Mouse (Mus musculus): ENCODE data around the gene Chaf1a.

DNA sequence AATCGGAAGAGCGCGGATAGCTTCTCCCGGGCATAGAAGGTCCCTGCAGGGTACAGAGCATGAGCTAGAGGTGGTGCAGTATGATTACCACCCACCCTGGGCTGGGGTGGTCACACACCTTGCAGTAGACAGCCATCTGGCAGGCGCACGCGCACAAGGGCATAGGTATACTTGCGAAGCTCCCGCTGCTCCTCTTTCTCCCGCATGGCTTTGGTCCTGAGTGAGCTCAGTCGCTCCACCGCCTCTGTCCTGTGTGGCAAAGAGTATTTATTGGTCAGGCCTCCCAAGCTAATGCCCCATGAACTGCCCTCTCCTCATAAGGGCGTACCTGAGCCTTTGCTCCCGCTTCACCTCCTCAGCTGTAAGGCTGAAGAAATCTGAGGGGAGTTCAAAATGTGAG, 28.8 kb downstream of the Chaf1a start:
- TF ChIP-seq CTCF (IDR thresholded peaks at IDR 0.05; ENCODE audit: low read depth) (no peak), EP300 (IDR thresholded peaks at IDR 0.05; ENCODE audit: low read depth) (no peak)
